Mouse (Mus musculus) E14TG2a.4 (cell line): ENCODE results near the gene Pim3.

Experiments used
- CTCF ChIP-seq: conservative IDR thresholded peaks from 2 replicates; pipeline ENCODE4 v1.5.1; 2014; ENCODE audit warnings: low read length
- POU5F1 ChIP-seq: IDR thresholded peaks from 2 replicates; pipeline ENCODE4 v1.6.1; 2014; ENCODE audit warnings: low read length, borderline replicate concordance

DNA sequence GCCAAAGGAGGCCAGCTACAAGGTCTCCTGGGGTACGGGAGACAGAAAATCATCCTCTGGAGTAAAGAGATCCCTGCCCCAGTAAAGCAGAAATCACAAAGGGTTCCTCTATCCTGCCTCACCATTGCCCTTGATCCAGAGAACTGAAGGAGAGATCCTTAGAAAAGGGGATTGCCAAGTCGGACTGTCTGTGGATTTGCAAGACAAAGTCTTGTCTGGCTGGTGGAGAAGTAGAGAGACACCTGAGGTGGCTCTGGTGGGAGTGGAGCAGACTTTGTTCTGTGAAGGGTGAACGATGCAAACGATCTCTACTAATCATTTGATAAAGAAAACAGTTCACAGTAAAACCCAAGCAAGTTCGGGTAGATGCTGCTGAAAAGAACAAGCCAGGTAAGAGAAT lies 30.9 kb downstream of the Pim3 start:
- TF ChIP-seq CTCF, result no peak
- TF ChIP-seq POU5F1, result no peak
